Mouse (Mus musculus): ENCODE data around the gene Iqch.

Gene Iqch

GRCm38 (mm10) chr9:63602043-63602939 lies at the start of gene Iqch, which contains the start of gene Aagab:
Iqch (minus strand) TSS chr9:63602493.
Aagab (plus strand) TSS chr9:63602660.
- peak; percentile 97 for DNase-seq

GRCm38 (mm10) chr9:63651594-63651993 lies 49.3 kb upstream of the Iqch start:
- peak; percentile 78 for DNase-seq

GRCm38 (mm10) chr9:63650905-63651304 lies 48.6 kb upstream of the Iqch start:
- DNase-seq = peak; percentile 24

DNA sequence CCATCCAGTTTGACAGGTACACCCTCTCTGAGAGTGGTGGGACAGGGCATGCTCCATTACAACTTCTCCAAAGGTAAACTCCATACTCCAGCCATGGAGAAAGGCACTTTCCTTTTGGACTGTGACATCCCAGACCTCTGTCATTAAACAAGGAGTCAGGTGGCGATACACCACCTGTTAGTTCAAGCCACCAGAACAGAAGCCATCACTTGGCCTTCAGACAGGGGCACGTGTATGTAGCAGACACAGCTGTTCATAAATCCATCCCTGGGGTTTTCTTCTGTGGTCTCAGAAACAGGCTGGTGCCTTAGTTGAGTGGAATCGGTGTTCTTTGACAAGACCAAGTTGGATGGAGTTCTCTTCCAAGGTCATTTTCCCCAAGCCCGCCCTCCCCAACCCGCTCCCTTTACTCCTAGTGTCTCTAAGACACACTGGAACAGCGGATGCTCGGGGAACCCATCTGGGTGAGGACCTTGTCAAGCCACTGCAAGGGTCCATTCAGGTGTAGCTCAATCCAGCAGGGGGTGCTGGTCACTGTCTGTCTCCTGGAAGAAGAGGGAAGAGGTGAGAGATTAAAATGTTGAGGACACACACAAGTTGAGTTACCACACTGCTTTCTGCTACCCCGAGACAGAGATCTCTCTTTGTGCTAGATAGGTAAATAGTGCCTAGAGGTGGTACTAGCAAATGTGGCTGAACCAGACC lies 47.7 kb upstream of the Iqch start:
- peak; percentile 69 for DNase-seq

GRCm38 (mm10) chr9:63648520-63648918 lies 46.2 kb upstream of the Iqch start:
- peak; percentile 12 for DNase-seq

- DNase-seq = peak; percentile 70
These were observed 45.6 kb upstream of the Iqch start for GRCm38 (mm10) chr9:63647581-63648519.

DNA sequence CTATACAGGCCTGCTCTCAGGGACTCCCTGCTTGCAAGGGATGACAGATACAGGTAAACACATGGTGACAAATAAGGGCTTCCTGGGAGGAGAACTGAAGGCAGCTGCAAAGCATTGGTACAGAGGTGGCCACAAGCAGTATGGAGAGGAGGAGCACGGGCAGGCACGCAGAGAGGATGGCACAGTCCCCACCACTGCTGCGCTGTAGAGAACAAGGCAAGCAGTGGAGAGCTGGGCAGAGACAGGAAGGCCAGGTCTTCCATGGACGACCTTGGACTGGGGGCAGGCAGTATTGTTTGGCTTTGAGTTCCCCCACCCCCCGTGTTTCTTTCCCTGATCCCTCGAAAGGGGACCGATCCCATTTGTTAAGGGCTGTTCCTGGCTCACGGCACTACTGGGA lies 42.8 kb upstream of the Iqch start:
- peak; percentile 8 for DNase-seq

- DNase-seq = peak; percentile 11
These were observed 41.7 kb upstream of the Iqch start for GRCm38 (mm10) chr9:63644011-63644410.

DNA sequence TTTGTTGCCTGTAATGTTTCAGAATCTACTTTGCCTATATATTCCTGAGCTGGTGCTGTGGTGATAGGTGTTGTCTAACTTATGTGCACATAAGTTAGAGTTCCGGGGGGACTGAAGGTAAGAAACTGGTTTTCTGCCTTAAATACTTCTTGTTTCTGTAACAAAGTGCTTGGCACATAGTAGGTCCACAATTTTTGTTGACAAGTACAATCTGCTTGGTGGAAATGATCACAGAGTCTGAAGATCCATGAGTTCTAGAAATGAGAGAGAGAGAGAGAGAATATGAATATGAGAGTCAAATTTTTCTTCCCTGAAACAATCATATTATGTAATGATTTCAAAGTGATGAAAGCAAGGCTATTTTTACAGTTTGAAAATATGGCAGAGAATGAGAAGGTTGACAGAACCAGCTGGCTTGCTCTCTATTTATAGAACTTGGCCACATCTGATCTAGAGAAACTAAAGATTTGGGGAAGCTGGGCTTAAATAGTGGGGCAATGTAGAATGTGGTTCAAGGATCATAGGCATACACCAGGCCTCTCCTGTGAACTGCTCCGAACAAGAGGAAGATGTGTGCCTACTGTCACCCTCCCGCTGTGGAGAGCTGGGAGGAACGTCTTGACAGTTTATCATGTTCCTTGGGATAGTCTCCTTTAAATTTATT lies 39.8 kb upstream of the Iqch start:
- no peak for DNase-seq

DNA sequence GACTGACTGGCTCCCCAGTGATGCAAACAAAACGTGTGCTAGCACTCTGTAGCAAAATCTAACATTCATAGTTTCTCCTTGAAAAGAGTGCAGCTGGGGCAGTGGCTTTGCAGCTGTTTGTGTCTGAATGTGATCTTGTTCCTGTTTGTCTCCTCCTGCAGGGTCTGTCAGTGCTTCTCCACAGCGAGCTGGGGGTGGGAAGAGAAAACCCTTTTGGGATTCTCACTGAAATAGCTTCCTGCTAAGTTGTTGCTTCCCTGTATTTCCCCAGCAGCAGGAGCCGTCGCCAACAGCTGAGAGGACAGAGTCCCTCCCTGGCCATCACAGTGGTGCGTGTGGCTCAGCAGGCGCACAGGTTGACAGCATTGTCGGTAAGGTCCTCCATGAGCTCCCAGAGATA lies 33.8 kb upstream of the Iqch start:
- DNase-seq = no peak

GRCm38 (mm10) chr9:63633334-63633733 lies 31.0 kb upstream of the Iqch start:
- no peak for DNase-seq

- DNase-seq = no peak
These were observed 30.6 kb upstream of the Iqch start for GRCm38 (mm10) chr9:63632924-63633323.

- DNase-seq = no peak
These were observed 29.8 kb upstream of the Iqch start for GRCm38 (mm10) chr9:63632045-63632444.

DNA sequence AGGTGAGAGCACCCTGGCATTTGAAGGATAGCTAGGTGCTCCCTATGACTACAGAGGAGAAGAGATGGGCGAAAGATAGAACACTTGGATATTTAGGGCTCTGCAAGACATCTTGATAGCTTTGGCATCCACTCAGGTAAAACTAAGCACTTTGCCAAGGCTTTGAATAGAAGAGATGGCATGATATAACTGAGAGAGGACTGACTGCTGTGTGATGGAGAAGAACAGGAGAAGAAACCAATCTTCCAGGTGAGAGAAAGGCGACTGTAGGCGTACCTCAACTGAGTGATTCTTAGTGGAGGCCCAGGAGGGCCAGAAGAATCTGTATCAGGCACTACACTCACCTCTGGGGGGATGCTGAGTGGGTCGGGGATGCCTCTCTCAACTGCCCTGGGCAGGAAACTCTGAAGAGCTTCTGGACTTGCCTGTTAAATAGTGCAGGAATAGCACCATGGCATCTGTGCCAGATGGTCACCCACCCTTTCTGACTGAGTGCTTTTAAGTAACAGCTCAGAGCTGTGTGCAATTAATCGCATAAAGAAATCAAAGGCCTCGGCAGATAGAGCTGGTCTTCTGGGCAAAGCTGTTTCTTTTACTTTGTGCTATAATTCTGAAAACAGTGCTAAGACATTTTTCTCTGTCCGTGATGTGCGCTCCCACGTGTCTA lies 22.9 kb upstream of the Iqch start:
- no peak for DNase-seq

- DNase-seq = no peak
These were observed 21.7 kb upstream of the Iqch start for GRCm38 (mm10) chr9:63623895-63624569.

DNA sequence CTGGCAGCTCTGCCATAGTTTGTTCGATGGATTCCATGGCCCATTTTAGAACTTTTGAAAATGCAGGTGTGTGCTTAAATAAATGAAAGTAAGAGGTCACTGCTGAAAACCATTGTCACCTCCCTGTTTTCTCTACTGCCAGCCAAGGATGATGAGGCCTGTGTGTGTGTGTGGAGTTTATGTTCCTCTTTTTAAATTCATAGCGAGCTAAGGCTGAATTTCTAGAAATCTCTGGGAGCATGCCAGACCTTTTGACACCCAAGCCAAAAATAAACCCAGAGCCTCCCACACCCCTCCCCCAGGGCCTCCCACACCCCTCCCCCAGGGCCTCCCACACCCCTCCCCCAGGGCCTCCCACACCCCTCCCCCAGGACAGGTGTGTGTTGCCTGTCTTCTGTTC lies 15.7 kb upstream of the Iqch start:
- no peak for DNase-seq

DNA sequence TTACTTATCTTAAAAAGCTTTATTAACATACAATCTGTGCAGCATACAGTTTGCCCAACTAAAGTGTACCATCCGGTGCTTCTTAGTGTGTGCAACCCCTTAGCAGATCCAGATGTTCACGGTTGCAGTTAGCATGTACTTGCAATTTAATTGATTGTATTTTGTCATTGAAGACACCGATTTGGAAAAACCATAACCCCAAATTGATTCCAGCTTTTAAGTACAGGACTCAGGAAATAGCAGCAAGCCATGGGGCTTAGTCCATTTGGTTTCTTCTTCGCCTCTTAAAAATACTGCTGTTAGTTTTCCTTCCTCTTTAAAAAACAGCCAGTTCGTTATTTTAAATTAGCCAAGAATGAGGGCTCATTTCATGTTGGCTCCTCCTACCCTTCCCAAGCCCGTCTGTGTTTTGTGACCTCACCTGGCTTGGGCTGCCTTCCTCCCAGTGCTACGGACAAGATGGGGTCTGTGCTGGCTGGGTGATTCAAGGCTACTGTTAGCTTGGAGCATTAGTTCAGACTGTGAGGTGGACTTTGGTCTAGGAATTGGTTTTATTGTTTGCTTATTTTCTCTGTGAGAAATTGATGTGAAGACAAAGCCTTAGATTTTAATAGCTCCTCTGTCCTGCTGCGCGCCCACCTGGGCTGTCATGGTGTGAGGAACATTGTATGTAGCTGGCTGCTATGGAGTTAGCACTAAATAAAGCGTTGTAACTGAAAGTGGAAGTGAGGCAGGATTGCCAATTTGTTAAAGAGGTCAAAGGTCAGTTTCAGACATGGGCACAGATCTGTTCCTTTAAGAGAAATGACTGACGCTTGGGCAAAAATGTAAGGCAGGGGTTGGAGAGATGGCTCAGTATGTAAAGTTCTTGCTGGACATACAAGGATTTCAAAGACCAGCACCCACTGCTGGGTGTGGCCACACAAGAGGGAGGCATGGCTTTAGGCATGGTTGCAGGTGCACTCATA lies 12.0 kb upstream of the Iqch start:
- no peak for DNase-seq

GRCm38 (mm10) chr9:63613569-63613968 lies 11.3 kb upstream of the Iqch start:
- no peak for DNase-seq

DNA sequence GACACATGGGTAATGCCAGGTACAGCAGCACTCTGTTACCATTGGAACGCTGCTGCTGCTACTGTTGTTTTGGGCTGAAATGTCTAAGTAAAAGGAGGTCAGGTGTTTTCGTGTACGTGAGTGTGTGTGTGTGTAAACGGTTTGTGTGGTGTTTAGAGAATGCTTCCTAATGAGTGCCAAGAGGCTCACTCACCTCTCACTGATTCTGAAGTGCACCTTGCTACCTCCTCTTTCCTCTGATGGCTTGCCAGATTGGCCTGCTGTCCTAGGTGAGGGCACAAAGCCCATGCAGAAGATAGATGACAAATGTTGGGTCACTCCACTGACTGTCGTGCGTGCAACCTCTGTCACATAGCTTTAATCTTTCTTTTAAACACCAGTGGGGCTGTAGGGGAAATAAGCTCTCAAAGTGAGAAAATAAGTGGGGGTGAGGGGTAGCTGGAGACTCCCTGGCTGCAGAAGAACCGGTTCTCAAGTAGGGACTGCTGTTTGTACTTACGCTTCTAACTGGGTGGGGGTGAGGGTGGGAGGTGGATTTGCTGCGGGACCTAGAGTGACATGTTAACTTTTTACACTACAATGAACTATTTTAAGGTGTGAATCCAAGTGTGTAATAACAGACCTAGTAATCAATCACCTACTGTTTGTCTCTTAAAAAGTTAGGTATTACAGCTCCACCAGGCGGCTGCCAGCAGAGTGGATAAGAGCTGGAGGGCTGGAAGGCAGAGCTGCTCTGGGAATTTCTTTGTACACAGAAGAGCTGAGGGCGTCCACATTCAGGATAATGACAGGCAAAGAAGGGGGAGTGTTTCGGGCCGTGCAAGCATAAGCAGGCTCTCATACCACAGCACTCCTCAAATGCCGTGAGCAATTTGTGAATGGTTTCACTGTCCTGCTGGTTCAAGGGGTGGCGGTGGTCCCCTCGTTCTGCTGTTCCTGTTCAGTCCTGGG lies 10.5 kb upstream of the Iqch start:
- DNase-seq = peak; percentile 43

Measured in kidney, postnatal 10 days (tissue).